Mouse (Mus musculus) kidney, adult 10 weeks (tissue): ENCODE measurements around the gene Flywch2. TPM values are rescaled to one million over a fixed set of nuclear protein-coding genes. Genes with fewer than 3 reads are reported as not detected.

Experiments
- polyA plus RNA-seq: library from polyadenylated mRNA; stranded (reverse); fragments of 350-450 nt; fragmentation: Illumina TruSeq; extraction: RNeasy Lipid Tissue Mini Kit (QIAGEN cat#74804); gene quantifications from one replicate; pipeline ENCODE4 v1.2.3, GENCODE M21; 2014; ENCODE audit warnings: low read depth, low replicate concordance

The Flywch2 gene
- not detected for polyA plus RNA-seq

DNA sequence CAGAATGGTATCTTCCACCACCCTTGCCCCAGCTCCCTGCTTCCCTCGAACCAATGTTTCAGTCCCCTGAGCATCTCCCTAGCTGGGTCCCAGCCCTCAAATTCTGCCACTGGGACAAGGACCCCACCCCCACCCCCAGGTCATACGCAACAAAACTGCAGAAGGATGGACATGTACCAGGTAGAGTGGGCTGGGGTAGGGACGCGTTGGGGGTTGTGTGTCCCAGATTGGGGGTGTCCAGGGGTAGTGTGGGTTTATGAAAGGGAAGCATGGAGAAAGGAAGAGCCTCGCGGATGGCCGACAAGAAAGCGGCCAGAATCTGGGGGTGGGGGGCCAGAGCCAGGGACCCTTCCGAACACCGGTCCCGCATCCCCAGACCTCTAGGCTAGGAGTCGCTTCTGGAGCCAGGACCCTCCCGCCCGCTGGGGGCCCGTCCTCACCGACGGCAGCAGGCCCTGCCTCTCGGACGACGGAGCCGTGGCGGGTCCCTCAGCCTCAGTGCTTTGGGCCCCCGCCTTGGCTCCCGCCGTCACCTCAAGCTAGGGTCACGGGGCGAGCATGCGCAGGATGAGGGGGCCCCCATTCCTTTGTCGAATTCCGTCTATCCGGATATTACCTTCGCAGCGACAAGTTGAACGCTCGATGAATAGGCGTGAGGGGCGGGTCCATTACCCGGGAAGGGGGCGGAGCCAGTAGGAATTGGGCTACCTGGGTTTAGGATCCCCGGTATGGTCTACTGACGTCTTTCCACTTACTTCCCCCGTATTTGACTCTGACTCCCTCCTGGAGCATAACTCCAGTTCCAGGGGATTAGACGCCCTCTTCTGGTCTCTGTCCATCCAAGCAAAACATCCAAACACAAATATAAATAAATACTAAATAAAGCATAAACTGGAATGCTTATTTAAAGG, at the start of gene Flywch2:
TSS of gene Flywch2 (minus strand) at position 521 of the 911 bp plus-strand sequence.

DNA sequence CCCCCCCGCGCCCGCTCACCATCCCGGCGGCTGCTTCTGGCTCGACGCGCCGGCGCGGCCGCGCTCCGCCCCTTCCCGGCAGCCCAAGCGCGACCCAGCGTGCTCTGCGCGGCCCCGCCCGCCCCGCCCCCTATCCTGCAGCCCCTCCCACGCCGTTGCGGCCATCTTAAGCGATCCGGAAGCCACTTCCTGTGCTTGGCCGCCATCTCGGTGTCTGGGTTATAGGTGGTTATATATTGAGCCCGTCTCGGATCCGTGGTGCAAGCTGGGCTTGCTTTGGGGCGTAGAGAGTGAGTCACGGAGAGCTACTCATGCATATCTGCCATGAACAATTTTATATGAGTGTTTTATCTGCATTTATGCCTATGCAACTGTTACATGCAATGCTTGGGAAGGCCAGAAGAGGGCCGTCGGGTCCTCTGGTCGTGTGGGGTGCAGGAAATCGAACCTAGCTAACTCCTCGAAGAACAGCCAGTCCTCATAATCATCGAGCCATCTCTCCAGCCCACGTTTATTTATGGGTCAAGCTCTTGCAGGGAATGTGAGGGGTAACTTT, 43.3 kb upstream of the Flywch2 start, which contains the start of gene Elob:
TSS of gene Elob (minus strand) at position 73 of the 556 bp plus-strand sequence.

DNA sequence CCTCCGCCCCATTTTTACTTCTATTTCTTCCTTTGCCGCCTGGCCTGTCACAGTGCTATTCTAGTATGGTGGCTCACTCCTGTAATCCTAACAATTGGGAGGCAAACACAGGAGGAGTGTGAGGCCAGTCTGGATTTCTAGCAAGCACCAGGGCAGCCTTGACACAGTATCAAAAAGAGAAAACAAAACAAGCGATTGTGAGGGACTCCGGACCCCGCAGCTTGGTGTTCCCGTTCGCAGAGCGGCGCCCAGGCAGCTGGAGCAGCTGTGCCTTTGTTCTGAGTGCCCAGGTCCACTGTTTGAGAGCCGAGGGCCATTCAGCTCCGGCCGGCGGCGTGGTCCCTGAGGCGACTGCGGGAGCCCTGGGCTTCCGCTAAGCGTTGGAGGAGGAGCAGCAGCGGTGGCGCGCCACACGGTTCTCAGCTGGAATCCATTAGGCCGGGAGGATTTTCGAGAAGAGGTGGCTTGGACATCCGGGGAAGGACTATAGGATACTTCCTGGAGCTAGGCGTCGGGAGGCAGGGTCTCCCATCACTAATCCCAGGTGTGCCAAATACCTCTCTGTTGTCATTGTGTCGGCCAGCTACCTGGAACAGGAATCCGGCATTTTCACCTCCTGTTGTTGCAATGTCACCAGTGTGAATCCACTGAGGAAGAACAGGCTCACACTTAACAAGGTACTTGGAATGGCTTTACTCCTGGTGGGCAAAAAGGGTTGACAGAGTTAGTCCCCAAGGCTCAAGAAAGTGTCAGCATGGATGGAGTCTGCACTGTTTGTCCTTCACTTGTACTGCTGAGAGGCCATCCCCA, 4.6 kb upstream of the Flywch2 start, which contains the start of gene Srrm2:
TSS of gene Srrm2 (plus strand) at position 264 of the 810 bp plus-strand sequence.

DNA sequence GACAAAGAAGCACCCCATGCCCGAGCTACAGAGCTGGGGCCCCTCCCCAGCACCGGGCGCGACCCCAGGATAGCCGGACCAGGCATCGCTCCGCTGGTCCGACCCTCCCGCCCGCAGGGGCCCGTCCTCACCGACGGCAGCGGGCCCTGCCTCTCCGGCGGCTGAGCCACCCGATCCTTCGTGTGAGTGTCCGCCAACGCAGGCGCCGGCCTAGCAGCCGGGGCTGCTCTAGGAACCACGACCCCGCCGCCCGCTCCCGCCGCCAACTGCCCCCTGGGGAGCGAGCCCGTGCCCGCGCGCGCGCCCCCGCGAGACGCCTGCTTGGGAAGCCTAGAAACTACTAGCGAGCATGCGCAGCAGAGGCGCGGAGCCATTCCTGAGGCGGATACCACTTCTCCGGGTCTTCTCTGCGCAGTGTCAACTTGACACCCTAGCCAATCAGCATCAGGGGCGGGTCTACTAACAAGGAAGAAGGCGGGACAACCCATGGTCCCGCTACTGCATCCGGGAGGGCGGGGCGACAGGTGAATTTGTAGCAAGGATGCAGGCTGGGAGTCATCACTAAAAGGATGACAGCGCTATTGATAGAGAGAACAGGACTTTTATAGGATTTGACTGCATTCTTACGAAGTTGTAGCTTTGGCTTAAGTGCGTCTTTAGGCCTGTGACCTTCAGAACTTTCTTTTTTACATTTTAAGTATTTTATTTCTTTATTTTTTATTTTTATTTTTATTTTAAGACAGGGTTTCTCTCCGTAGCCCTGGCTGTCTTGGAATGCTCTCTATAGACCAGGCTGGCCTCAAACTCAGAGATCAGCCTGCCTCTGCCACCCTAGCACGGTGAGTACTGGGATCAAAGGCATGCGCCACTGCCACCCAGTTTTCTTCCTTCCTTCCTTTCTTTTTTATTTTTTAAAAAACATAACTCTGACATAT, 14.3 kb downstream of the Flywch2 start, which contains the start of gene Flywch1:
TSS of gene Flywch1 (minus strand) at position 319 of the 935 bp plus-strand sequence.

DNA sequence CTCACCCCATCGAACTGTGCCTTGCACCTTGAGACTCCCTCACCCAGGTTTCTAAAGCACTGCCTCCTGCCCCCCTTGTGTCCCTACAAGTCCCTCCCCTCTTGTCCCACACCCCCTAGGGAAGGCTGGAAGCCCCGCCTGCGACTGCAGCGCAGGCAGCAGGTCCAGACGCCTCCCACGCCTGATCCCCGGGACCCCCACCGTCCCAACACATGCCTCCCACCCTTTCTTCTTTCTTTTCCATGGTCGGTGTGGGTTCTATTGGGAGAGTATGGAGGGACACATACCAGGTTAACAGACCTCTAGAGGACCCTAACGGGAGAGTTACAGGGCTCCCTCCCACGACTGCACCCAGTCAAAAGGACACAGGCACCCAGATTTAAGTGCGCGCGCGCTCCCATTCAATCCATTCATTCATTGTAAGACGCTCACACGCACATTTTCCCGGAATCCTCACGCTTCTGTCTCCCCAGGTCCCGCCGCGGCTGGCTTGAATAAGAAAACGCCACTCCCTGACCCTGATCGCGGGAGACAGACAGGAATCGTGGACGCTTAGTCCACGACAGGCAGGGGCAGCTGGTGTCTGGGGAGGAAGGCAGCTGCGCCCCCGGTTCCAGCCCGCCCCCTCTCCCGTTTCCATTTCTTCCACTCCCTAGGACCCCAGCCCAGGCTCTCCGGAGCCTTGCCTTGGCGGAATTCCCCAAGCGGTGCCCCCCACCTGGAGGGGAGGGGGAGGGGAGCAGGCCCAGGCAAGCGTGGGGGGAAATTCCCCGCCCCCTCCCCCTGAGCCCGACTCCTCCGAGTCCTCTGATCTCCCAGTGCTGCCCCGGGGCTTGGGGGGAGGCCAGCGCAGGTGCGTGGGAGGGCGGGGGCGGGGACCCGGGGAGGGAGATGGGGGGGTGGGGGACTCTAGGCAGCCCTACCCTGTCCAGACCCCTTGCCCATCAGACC, 40.3 kb downstream of the Flywch2 start, which contains the start of gene Kremen2:
TSS of gene Kremen2 (minus strand) at position 533 of the 951 bp plus-strand sequence.

DNA sequence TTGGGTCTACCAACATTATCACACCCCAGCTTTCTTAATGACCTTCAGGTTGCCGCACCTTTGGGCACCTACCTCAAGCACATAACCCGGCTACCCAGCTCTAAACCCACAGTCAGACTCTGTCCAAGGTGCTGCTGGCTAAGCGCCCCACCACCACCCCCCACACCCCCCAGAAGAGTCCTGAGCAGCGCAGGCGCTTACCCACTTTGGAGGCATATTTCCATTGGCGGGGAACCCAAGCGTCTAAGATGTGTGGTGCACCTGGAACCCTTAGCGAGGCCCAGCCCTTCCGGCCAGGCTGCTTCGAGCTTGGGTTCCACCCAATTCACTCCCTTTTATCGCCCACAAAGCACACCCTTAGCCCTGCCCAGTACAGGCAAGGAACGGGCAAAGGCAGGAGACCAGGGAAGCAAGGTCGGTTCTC, 45.3 kb downstream of the Flywch2 start, which contains the start of gene Paqr4:
TSS of gene Paqr4 (minus strand) at position 270 of the 424 bp plus-strand sequence.

Other genes with a start within 250 kb of the Flywch2 start
- gene Zfp213, start 221.8 kb downstream of the Flywch2 start, polyA plus RNA-seq = 0.32 TPM
- not detected for gene Zfp13, start 186.6 kb downstream of the Flywch2 start, polyA plus RNA-seq
- not detected for gene Zscan10, start 185.2 kb downstream of the Flywch2 start, polyA plus RNA-seq
- 0.08 TPM for gene Mmp25, start 140.8 kb downstream of the Flywch2 start, polyA plus RNA-seq
- 0.28 TPM for gene Bicdl2, start 125.6 kb downstream of the Flywch2 start, polyA plus RNA-seq
- 7.0 TPM for gene Hcfc1r1, start 112.5 kb downstream of the Flywch2 start, polyA plus RNA-seq
- gene Thoc6, start 112.2 kb downstream of the Flywch2 start, polyA plus RNA-seq = 1.8 TPM
- gene Tnfrsf12a, start 108.6 kb downstream of the Flywch2 start, polyA plus RNA-seq = 0.65 TPM
- 0.32 TPM for gene Cldn6, start 106.8 kb downstream of the Flywch2 start, polyA plus RNA-seq
- gene Cldn9, start 102.1 kb downstream of the Flywch2 start, polyA plus RNA-seq = not detected
- not detected for gene 1520401A03Rik, start 63.3 kb downstream of the Flywch2 start, polyA plus RNA-seq
- not detected for gene Pkmyt1, start 59.7 kb downstream of the Flywch2 start, polyA plus RNA-seq
- gene Paqr4, start 45.2 kb downstream of the Flywch2 start, polyA plus RNA-seq = 0.65 TPM
- gene Kremen2, start 40.2 kb downstream of the Flywch2 start, polyA plus RNA-seq = not detected
- 0.65 TPM for gene Flywch1, start 14.5 kb downstream of the Flywch2 start, polyA plus RNA-seq
- gene Srrm2, start 4.5 kb upstream of the Flywch2 start, polyA plus RNA-seq = 69.0 TPM
- gene Elob, start 43.1 kb upstream of the Flywch2 start, polyA plus RNA-seq = 12.0 TPM
- gene Prss33, start 50.0 kb upstream of the Flywch2 start, polyA plus RNA-seq = not detected
- gene Prss32, start 57.8 kb upstream of the Flywch2 start, polyA plus RNA-seq = not detected
- gene Prss41, start 58.1 kb upstream of the Flywch2 start, polyA plus RNA-seq = not detected
- not detected for gene Prss21, start 82.0 kb upstream of the Flywch2 start, polyA plus RNA-seq
- not detected for gene Dcpp1, start 94.8 kb upstream of the Flywch2 start, polyA plus RNA-seq
- not detected for gene Dcpp2, start 94.8 kb upstream of the Flywch2 start, polyA plus RNA-seq
- gene Dcpp3, start 131.4 kb upstream of the Flywch2 start, polyA plus RNA-seq = not detected
- gene Sbp, start 155.6 kb upstream of the Flywch2 start, polyA plus RNA-seq = not detected
- not detected for gene Sbpl, start 169.2 kb upstream of the Flywch2 start, polyA plus RNA-seq
- gene Prss30, start 194.5 kb upstream of the Flywch2 start, polyA plus RNA-seq = not detected
- not detected for gene Prss22, start 212.0 kb upstream of the Flywch2 start, polyA plus RNA-seq